Mouse (Mus musculus): Measurements from ENCODE around the gene Cradd. TPM values are rescaled to one million over a fixed set of nuclear protein-coding genes. Genes with fewer than 3 reads are reported as not detected.

Cradd gene
- polyA plus RNA-seq, 1 experiment = 4.0 TPM

- Histone ChIP-seq H3K4me3 (ENCODE audit: control insufficient read depth, low read depth, low read length) (no peak overlapping the region), H3K27ac (ENCODE audit: control insufficient read depth, insufficient read depth, low read depth, low read length) (no peak overlapping the region), H3K27me3 (ENCODE audit: control insufficient read depth, insufficient read depth, low read length) (no peaks in the 10 kb centered on the region), H3K4me1 (ENCODE audit: control insufficient read depth, insufficient read depth, low read length) (no peaks in the 10 kb centered on the region), H3K36me3 (ENCODE audit: control insufficient read depth, insufficient read depth, low read length) (no peaks in the 10 kb centered on the region)
- TF ChIP-seq POLR2A (IDR thresholded peaks at IDR 0.05; ENCODE audit: control insufficient read depth, low read depth, low read length) (no peak), CTCF (IDR thresholded peaks at IDR 0.05; ENCODE audit: control insufficient read depth, insufficient read depth, insufficient replicate concordance, low read depth, low read length) (no peak)
These were observed 10.9 kb upstream of the Cradd start for GRCm38 (mm10) chr10:95334826-95335225.

- Histone ChIP-seq H3K27me3 (ENCODE audit: control insufficient read depth, insufficient read depth, low read length) (no peaks in the 10 kb centered on the region), H3K4me3 (ENCODE audit: control insufficient read depth, low read depth, low read length) (no peak overlapping the region), H3K36me3 (ENCODE audit: control insufficient read depth, insufficient read depth, low read length) (no peaks in the 10 kb centered on the region), H3K4me1 (ENCODE audit: control insufficient read depth, insufficient read depth, low read length) (no peaks in the 10 kb centered on the region), H3K27ac (ENCODE audit: control insufficient read depth, insufficient read depth, low read depth, low read length) (no peak overlapping the region)
- TF ChIP-seq CTCF (IDR thresholded peaks at IDR 0.05; ENCODE audit: control insufficient read depth, insufficient read depth, insufficient replicate concordance, low read depth, low read length) (no peak), POLR2A (IDR thresholded peaks at IDR 0.05; ENCODE audit: control insufficient read depth, low read depth, low read length) (no peak)
These were observed 8.7 kb upstream of the Cradd start for GRCm38 (mm10) chr10:95332596-95332995.

- Histone ChIP-seq H3K27ac (ENCODE audit: control insufficient read depth, insufficient read depth, low read depth, low read length) (no peak overlapping the region), H3K36me3 (ENCODE audit: control insufficient read depth, insufficient read depth, low read length) (no peaks in the 10 kb centered on the region), H3K27me3 (ENCODE audit: control insufficient read depth, insufficient read depth, low read length) (no peaks in the 10 kb centered on the region), H3K4me1 (ENCODE audit: control insufficient read depth, insufficient read depth, low read length) (no peaks in the 10 kb centered on the region), H3K4me3 (ENCODE audit: control insufficient read depth, low read depth, low read length) (no peak overlapping the region)
- no peak for TF ChIP-seq POLR2A (IDR thresholded peaks at IDR 0.05; ENCODE audit: control insufficient read depth, low read depth, low read length)
- TF ChIP-seq CTCF (IDR thresholded peaks at IDR 0.05; ENCODE audit: control insufficient read depth, insufficient read depth, insufficient replicate concordance, low read depth, low read length) = no peak
These were observed 6.7 kb upstream of the Cradd start for GRCm38 (mm10) chr10:95330375-95331363.

GRCm38 (mm10) chr10:95329884-95330283 lies 6.0 kb upstream of the Cradd start:
- Histone ChIP-seq H3K4me1 (ENCODE audit: control insufficient read depth, insufficient read depth, low read length) (no peaks in the 10 kb centered on the region), H3K4me3 (ENCODE audit: control insufficient read depth, low read depth, low read length) (no peak overlapping the region), H3K27me3 (ENCODE audit: control insufficient read depth, insufficient read depth, low read length) (no peaks in the 10 kb centered on the region), H3K36me3 (ENCODE audit: control insufficient read depth, insufficient read depth, low read length) (no peaks in the 10 kb centered on the region), H3K27ac (ENCODE audit: control insufficient read depth, insufficient read depth, low read depth, low read length) (no peak overlapping the region)
- no peak for TF ChIP-seq CTCF (IDR thresholded peaks at IDR 0.05; ENCODE audit: control insufficient read depth, insufficient read depth, insufficient replicate concordance, low read depth, low read length)
- no peak for TF ChIP-seq POLR2A (IDR thresholded peaks at IDR 0.05; ENCODE audit: control insufficient read depth, low read depth, low read length)

GRCm38 (mm10) chr10:95324278-95324631 lies 322 bp upstream of the Cradd start:
- TF ChIP-seq POLR2A (IDR thresholded peaks at IDR 0.05; ENCODE audit: control insufficient read depth, low read depth, low read length) (no peak), CTCF (IDR thresholded peaks at IDR 0.05; ENCODE audit: control insufficient read depth, insufficient read depth, insufficient replicate concordance, low read depth, low read length) (no peak)
- H3K27ac ChIP-seq (ENCODE audit: control insufficient read depth, insufficient read depth, low read depth, low read length) = no peak overlapping the region
- H3K4me3 ChIP-seq (ENCODE audit: control insufficient read depth, low read depth, low read length) = no peak overlapping the region
- H3K27me3 ChIP-seq (ENCODE audit: control insufficient read depth, insufficient read depth, low read length) = no peaks in the 10 kb centered on the region
- H3K36me3 ChIP-seq (ENCODE audit: control insufficient read depth, insufficient read depth, low read length) = no peaks in the 10 kb centered on the region
- H3K4me1 ChIP-seq (ENCODE audit: control insufficient read depth, insufficient read depth, low read length) = peaks cover 9% of the 10 kb centered on the region

- peak; percentile 26; the same call in 1 of the 2 replicates for TF ChIP-seq POLR2A (IDR thresholded peaks at IDR 0.05; ENCODE audit: control insufficient read depth, low read depth, low read length)
- no peak for TF ChIP-seq CTCF (IDR thresholded peaks at IDR 0.05; ENCODE audit: control insufficient read depth, insufficient read depth, insufficient replicate concordance, low read depth, low read length)
- Histone ChIP-seq H3K36me3 (ENCODE audit: control insufficient read depth, insufficient read depth, low read length) (no peaks in the 10 kb centered on the region; the same call in 1 of the 2 replicates), H3K27ac (ENCODE audit: control insufficient read depth, insufficient read depth, low read depth, low read length) (peak overlapping the region; percentile 81), H3K4me1 (ENCODE audit: control insufficient read depth, insufficient read depth, low read length) (peaks cover 9% of the 10 kb centered on the region), H3K4me3 (ENCODE audit: control insufficient read depth, low read depth, low read length) (peak overlapping the region; percentile 43), H3K27me3 (ENCODE audit: control insufficient read depth, insufficient read depth, low read length) (no peaks in the 10 kb centered on the region)
These were observed 1.6 kb downstream of the Cradd start for GRCm38 (mm10) chr10:95322076-95323070.

All from testis, adult 2 months (tissue).